Mouse (Mus musculus) limb, embryonic 14.5 days (tissue): ENCODE results near the gene Ano10. TPM values are rescaled to one million over a fixed set of nuclear protein-coding genes. Genes with fewer than 3 reads are reported as not detected.

ENCODE experiments used
- ATAC-seq: fragments of 200-750 bp; cut with Nextera tagmentation; 2 replicates; pipeline ENCODE4 v1.8.0; 2017; ENCODE audit warnings: low read depth, moderate number of reproducible peaks, moderate TSS enrichment; ENCODE audit not compliant: low FRiP score
- DNase-seq: peaks from one replicate; pipeline ENCODE4 v3.0.0-alpha.2; 2015; ENCODE audit warnings: low spot score
- H3K27ac ChIP-seq: fragments of 300-500 bp; sonication (generic); replicated peaks from 2 replicates; pipeline ENCODE4 v1.5.1; 2014; ENCODE audit warnings: low read depth, mild to moderate bottlenecking, low read length, moderate library complexity, mixed read lengths
- H3K27me3 ChIP-seq: fragments of 300-500 bp; sonication (generic); 2 replicates; pipeline ENCODE4 v1.6.1; 2014; ENCODE audit warnings: low read length, mixed read lengths; ENCODE audit not compliant: control insufficient read depth, insufficient read depth
- H3K36me3 ChIP-seq: fragments of 300-500 bp; sonication (generic); 2 replicates; pipeline ENCODE4 v1.6.1; 2014; ENCODE audit warnings: mild to moderate bottlenecking, low read length, moderate library complexity, mixed read lengths; ENCODE audit not compliant: control insufficient read depth, insufficient read depth
- H3K4me1 ChIP-seq: fragments of 300-500 bp; sonication (generic); 2 replicates; pipeline ENCODE4 v1.6.1; 2014; ENCODE audit warnings: antibody characterized with exemption, low read length, mixed read lengths; ENCODE audit not compliant: control insufficient read depth, insufficient read depth
- H3K4me2 ChIP-seq: fragments of 300-500 bp; sonication (generic); replicated peaks from 2 replicates; pipeline ENCODE4 v1.6.1; 2014; ENCODE audit warnings: low read depth, mild to moderate bottlenecking, low read length, moderate library complexity; ENCODE audit not compliant: severe bottlenecking
- H3K4me3 ChIP-seq: fragments of 300-500 bp; sonication (generic); replicated peaks from 2 replicates; pipeline ENCODE4 v1.5.1; 2014; ENCODE audit warnings: low read length
- H3K9ac ChIP-seq: fragments of 300-500 bp; sonication (generic); 2 replicates; pipeline ENCODE4 v1.6.1; 2014; ENCODE audit warnings: mild to moderate bottlenecking, low read depth, low read length, moderate library complexity; ENCODE audit not compliant: severe bottlenecking
- H3K9me3 ChIP-seq: fragments of 300-500 bp; sonication (generic); 2 replicates; pipeline ENCODE4 v1.6.1; 2016; ENCODE audit warnings: low read length; ENCODE audit not compliant: control insufficient read depth
- POLR2A ChIP-seq: fragments of 200-500 bp; IDR thresholded peaks from 2 replicates; pipeline ENCODE4 v1.8.0; 2012; ENCODE audit warnings: inconsistent platforms, mild to moderate bottlenecking, moderate library complexity, borderline replicate concordance; ENCODE audit not compliant: insufficient read depth, insufficient read length; ENCODE audit errors: extremely low read depth
- WGBS: fragments of 180-500 bp; shearing (Covaris S2); extraction: QIAGEN DNeasy Blood & Tissue Kit; methylation state at CpG from one replicate; pipeline ENCODE4 v1.1.7; 2014; 5-methylcytosine and 5-hydroxymethylcytosine counted together
- polyA plus RNA-seq, 2 experiments: library from polyadenylated mRNA; depleted of rRNA in 1 of 2; stranded (reverse) in 1 of 2; unstranded in 1 of 2; fragments of >200 nt; fragmentation: Nextera tagmentation in 1 of 2; extraction: Ambion mirVana in 1 of 2; gene quantifications; 2 replicates each; pipeline versions ENCODE4 v1.2.1 to v1.2.3; 2012 to 2014

Gene Ano10
- polyA plus RNA-seq, 2 experiments, result 34.4 to 49.4 TPM

DNA sequence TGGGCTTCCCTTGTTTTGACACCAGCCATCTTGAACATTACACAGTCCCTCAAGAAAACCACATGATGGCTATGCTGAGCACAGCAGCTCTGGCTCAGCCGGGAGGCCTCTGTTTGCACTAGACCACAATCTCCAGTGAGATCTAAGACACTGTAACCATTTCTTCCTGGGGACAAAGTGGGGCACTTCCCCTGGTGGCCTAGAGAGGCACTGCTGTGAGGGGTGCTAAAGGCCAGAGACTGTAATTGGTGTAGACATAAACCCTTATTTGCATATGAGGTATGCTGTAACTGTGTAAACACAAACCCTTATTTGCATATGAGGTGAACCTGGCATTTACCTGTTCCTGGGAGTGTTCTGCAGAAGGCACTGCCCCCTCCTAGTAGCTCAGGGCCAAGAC lies 105.5 kb downstream of the Ano10 start:
- Histone ChIP-seq H3K9me3 (no peaks in the 10 kb centered on the region), H3K4me1 (no peaks in the 10 kb centered on the region), H3K9ac (no peak overlapping the region), H3K4me3 (no peak overlapping the region), H3K27me3 (no peaks in the 10 kb centered on the region), H3K36me3 (no peaks in the 10 kb centered on the region; the same call in 1 of the 2 replicates), H3K27ac (no peak overlapping the region), H3K4me2 (no peak overlapping the region)
- DNase-seq, result no peak
- ATAC-seq, result no peak
- no peak for TF ChIP-seq POLR2A
- 52% methylated on average over 1 of the region's 1 CpGs for WGBS

DNA sequence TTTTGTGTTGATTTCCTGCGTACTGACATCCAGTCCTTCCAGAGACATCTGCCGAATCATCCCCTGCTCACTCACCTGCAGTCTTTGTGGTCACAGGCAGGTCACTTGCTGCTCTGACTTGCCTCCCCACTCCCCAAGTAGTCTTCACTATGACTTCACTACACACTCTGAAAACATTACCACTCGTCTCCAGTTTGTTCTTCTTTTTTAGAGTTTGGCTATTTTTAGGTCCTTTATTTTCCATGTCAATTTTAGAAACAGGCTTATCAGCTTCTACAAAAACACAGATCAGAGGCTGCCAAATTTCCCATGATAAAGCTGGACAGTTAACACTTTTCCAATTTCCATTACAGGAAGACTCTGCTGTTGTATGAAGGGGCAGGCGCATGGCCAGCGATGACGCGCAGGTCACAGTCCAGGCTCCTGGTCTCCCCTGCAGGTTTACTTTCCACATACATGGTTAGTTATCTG lies 106.7 kb downstream of the Ano10 start:
- ATAC-seq, result no peak
- H3K9me3 ChIP-seq, result no peaks in the 10 kb centered on the region
- H3K4me3 ChIP-seq, result no peak overlapping the region
- no peak overlapping the region for H3K27ac ChIP-seq
- DNase-seq, result no peak
- H3K27me3 ChIP-seq, result no peaks in the 10 kb centered on the region
- no peak for TF ChIP-seq POLR2A
- H3K9ac ChIP-seq, result no peak overlapping the region
- WGBS, result 87% methylated on average over 7 of the region's 7 CpGs
- no peak overlapping the region for H3K4me2 ChIP-seq
- no peaks in the 10 kb centered on the region for H3K4me1 ChIP-seq
- no peaks in the 10 kb centered on the region; the same call in 1 of the 2 replicates for H3K36me3 ChIP-seq

GRCm38 (mm10) chr9:122186643-122187226 lies 107.5 kb downstream of the Ano10 start:
- H3K4me3 ChIP-seq, result no peak overlapping the region
- H3K9me3 ChIP-seq, result no peaks in the 10 kb centered on the region
- H3K4me1 ChIP-seq, result no peaks in the 10 kb centered on the region
- DNase-seq, result no peak
- 67% methylated on average over 1 of the region's 1 CpGs for WGBS
- no peak for TF ChIP-seq POLR2A
- no peaks in the 10 kb centered on the region; the same call in 1 of the 2 replicates for H3K36me3 ChIP-seq
- no peak overlapping the region for H3K4me2 ChIP-seq
- H3K9ac ChIP-seq, result no peak overlapping the region
- no peak overlapping the region for H3K27ac ChIP-seq
- H3K27me3 ChIP-seq, result no peaks in the 10 kb centered on the region
- ATAC-seq, result no peak

DNA sequence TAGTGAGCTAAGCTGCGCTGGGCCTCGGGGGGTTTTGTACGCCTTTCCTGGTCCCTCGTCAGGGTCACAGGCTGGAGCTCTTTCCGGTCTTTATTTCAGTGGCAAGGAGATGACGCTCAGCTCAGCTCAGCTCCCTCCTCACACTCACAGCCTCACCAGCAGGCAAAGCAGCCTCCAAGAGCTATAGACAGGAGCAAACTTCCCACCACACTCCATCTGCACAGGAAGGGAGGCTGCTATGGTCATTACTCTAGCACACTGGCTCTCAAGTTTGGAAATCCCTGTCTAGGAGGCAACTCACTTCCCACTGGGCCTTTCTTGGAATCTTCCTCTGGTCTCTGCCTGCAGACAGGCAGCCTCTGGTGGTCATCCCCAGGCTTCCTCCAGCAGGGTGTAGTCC lies 108.3 kb downstream of the Ano10 start:
- 76% methylated on average over 6 of the region's 6 CpGs for WGBS
- no peaks in the 10 kb centered on the region for H3K4me1 ChIP-seq

GRCm38 (mm10) chr9:122185061-122185460 lies 109.2 kb downstream of the Ano10 start:
- H3K4me3 ChIP-seq, result no peak overlapping the region
- no peaks in the 10 kb centered on the region for H3K27me3 ChIP-seq
- H3K4me1 ChIP-seq, result no peaks in the 10 kb centered on the region
- H3K9me3 ChIP-seq, result no peaks in the 10 kb centered on the region
- no peak overlapping the region for H3K4me2 ChIP-seq
- TF ChIP-seq POLR2A, result no peak
- H3K9ac ChIP-seq, result no peak overlapping the region
- 21% methylated on average over 2 of the region's 2 CpGs for WGBS
- H3K27ac ChIP-seq, result no peak overlapping the region
- DNase-seq (peak; percentile 73), ATAC-seq (no peak)
- H3K36me3 ChIP-seq, result no peaks in the 10 kb centered on the region; the same call in 1 of the 2 replicates

More for the DNA sequence above, 108.3 kb downstream of the Ano10 start:
- Histone ChIP-seq H3K4me3 (no peak overlapping the region), H3K9me3 (no peaks in the 10 kb centered on the region), H3K27ac (no peak overlapping the region), H3K4me2 (no peak overlapping the region), H3K9ac (no peak overlapping the region), H3K36me3 (no peaks in the 10 kb centered on the region; the same call in 1 of the 2 replicates), H3K27me3 (no peaks in the 10 kb centered on the region)
- DNase-seq (no peak), ATAC-seq (no peak)
- TF ChIP-seq POLR2A, result no peak

- Histone ChIP-seq H3K27ac (no peak overlapping the region), H3K9me3 (no peaks in the 10 kb centered on the region), H3K4me2 (no peak overlapping the region), H3K4me3 (no peak overlapping the region), H3K27me3 (no peaks in the 10 kb centered on the region), H3K4me1 (no peaks in the 10 kb centered on the region), H3K36me3 (no peaks in the 10 kb centered on the region; the same call in 1 of the 2 replicates), H3K9ac (no peak overlapping the region)
- 92% methylated on average over 3 of the region's 3 CpGs for WGBS
- no peak for TF ChIP-seq POLR2A
- ATAC-seq, result no peak
- DNase-seq, result no peak
Measured at GRCm38 (mm10) chr9:122184329-122184728, 109.9 kb downstream of the Ano10 start.
